Mouse (Mus musculus): Measurements from ENCODE around the gene Wasf1. TPM values are rescaled to one million over a fixed set of nuclear protein-coding genes. Genes with fewer than 3 reads are reported as not detected.

The Wasf1 gene
- total RNA-seq, 2 experiments from 2014 or later: 1.4 to 1.8 TPM

GRCm38 (mm10) chr10:40885432-40885831, 2.2 kb downstream of the Wasf1 start:
- intact Hi-C loops (cut with DNase I; ENCODE audit: low total_unique reads): no loop called here
- no peak for DNase-seq

GRCm38 (mm10) chr10:40887316-40887715, 4.0 kb downstream of the Wasf1 start:
- no peak for DNase-seq
- intact Hi-C loops (cut with DNase I; ENCODE audit: low total_unique reads): no loop called here

DNA sequence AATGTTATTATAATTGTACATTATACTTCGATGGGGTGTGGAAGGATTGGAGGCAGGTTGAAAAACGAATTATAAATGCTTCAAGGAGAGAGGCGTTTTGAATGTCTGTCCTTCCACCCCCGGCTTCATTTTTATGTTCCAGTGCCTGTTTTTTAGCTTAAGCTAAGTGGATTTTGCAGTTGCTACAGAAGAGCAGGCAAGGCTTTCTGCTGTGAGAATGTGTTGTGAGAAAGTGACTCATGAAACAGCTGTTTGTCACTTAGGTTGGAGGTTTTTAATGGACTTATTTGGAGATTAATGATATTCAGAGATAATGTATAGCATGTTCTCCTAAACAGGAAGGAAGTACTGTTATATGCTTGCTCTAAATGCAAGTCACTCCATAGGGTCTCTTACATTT, 5.9 kb downstream of the Wasf1 start:
- intact Hi-C loops (cut with DNase I; ENCODE audit: low total_unique reads): no loop called here
- DNase-seq: no peak

GRCm38 (mm10) chr10:40895765-40896164, 12.5 kb downstream of the Wasf1 start:
- intact Hi-C loops (cut with DNase I; ENCODE audit: low total_unique reads): no loop called here

DNA sequence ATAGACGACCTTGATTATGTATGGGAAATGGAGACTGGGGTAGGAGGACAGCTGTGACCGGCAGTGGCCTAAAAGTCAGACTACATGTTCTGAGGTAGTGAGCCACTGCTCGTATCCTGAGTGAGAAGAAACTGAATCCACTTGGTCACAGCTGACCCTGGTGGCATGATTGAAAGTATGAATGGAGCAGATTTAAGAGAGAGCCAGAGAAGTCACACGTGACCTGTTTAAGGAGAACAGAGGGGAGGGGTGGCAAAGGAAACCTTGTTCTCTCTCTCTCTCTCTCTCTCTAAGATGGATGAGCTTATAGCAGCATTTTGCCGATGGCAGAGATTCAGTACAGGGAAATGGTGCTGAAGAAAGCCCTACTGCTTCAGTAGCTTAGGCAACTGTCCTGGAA, 13.4 kb downstream of the Wasf1 start:
- DNase-seq: no peak
- intact Hi-C loops (cut with DNase I; ENCODE audit: low total_unique reads): no loop called here

More at GRCm38 (mm10) chr10:40895765-40896164, 12.5 kb downstream of the Wasf1 start:
- DNase-seq: no peak

GRCm38 (mm10) chr10:40901786-40902185, 18.5 kb downstream of the Wasf1 start:
- intact Hi-C loops (cut with DNase I; ENCODE audit: low total_unique reads): no loop called here
- DNase-seq: no peak

GRCm38 (mm10) chr10:40906131-40906530, 22.9 kb downstream of the Wasf1 start:
- intact Hi-C loops (cut with DNase I; ENCODE audit: low total_unique reads): no loop called here
- DNase-seq: no peak

- DNase-seq: no peak
- intact Hi-C loops (cut with DNase I; ENCODE audit: low total_unique reads): no loop called here
Observed at GRCm38 (mm10) chr10:40906802-40907201, 23.5 kb downstream of the Wasf1 start.

- no peak for DNase-seq
- intact Hi-C loops (cut with DNase I; ENCODE audit: low total_unique reads): no loop called here
Observed at GRCm38 (mm10) chr10:40908580-40908979, 25.3 kb downstream of the Wasf1 start.

GRCm38 (mm10) chr10:40910811-40911210, 27.5 kb downstream of the Wasf1 start:
- intact Hi-C loops (cut with DNase I; ENCODE audit: low total_unique reads): no loop called here
- DNase-seq: no peak

DNA sequence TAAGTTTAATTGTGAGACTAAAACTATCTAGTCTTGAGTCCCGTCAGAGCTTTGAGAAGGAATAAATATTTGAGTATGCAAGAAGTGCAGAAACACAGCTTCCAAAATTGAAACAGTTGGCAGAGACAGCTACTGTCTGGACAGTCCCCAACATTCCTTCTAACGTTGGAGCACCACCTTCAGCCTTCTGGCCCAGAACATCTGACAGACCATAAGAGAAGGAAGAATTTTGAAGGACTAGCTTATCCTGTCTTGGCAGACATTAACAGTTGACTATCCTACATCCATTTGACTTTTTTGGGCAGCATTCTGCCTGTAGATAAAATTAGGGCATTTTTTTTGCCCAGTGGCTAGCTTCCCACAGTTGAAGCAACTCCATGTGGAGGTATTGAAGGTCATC, 32.0 kb downstream of the Wasf1 start:
- intact Hi-C loops (cut with DNase I; ENCODE audit: low total_unique reads): no loop called here
- DNase-seq: no peak

GRCm38 (mm10) chr10:40918669-40919440, 35.6 kb downstream of the Wasf1 start:
- intact Hi-C loops (cut with DNase I; ENCODE audit: low total_unique reads): no loop called here
- no peak for DNase-seq

DNA sequence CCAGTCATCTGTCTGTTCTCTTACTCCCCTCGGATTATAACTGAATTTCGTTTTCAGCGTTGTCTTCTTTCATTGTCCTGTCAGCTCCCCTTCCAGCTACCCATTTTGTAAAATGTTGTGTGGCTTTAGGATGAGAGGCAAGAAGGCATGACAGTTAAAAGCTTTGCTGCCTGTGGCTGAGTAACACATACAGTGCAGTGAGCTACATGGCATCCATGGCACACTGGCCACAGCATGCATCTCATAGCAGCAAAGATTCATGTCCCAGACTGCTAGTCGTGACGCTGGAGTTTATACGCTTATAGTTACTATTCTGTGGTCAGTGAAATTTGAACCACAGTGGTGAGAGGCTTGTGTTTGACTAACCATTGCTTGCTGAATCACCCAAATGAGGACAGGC, 36.2 kb downstream of the Wasf1 start:
- intact Hi-C loops (cut with DNase I; ENCODE audit: low total_unique reads): no loop called here

GRCm38 (mm10) chr10:40932995-40933394, 49.7 kb downstream of the Wasf1 start:
- intact Hi-C loops (cut with DNase I; ENCODE audit: low total_unique reads): no loop called here
- no peak for DNase-seq

More for the DNA sequence above, 36.2 kb downstream of the Wasf1 start:
- DNase-seq: no peak

GRCm38 (mm10) chr10:40936160-40936726, 53.0 kb downstream of the Wasf1 start:
- intact Hi-C loops (cut with DNase I; ENCODE audit: low total_unique reads): loop anchor here (5.0 kb wide), 1 partner anchor 1676 kb away; no protein-coding TSS in a partner anchor

GRCm38 (mm10) chr10:40937569-40937968, 54.3 kb downstream of the Wasf1 start:
- no peak for DNase-seq
- intact Hi-C loops (cut with DNase I; ENCODE audit: low total_unique reads): loop anchor here (5.0 kb wide), 1 partner anchor 1675 kb away; no protein-coding TSS in a partner anchor

More at GRCm38 (mm10) chr10:40936160-40936726, 53.0 kb downstream of the Wasf1 start:
- no peak for DNase-seq

DNA sequence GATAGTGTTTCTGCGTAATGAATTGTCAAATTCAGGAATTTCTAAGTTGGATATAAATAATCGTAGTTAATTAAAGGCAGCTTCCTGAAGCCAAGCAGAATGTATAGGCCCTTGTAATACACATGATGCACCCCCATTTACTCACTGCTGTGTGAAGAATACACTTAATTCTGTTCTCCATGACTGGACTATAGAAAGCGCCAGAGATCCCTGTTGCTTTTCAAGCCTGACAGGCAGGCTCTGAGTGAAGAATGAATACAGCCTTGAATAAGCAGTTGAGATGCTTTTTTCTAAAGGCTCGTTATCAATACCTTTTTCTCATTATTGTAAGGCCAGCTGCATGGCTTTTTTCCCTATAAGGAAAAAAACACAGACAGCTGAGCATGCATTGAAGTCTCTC, 59.4 kb downstream of the Wasf1 start:
- intact Hi-C loops (cut with DNase I; ENCODE audit: low total_unique reads): no loop called here
- no peak for DNase-seq

GRCm38 (mm10) chr10:40950176-40950575, 66.9 kb downstream of the Wasf1 start:
- no peak for DNase-seq
- intact Hi-C loops (cut with DNase I; ENCODE audit: low total_unique reads): no loop called here

DNA sequence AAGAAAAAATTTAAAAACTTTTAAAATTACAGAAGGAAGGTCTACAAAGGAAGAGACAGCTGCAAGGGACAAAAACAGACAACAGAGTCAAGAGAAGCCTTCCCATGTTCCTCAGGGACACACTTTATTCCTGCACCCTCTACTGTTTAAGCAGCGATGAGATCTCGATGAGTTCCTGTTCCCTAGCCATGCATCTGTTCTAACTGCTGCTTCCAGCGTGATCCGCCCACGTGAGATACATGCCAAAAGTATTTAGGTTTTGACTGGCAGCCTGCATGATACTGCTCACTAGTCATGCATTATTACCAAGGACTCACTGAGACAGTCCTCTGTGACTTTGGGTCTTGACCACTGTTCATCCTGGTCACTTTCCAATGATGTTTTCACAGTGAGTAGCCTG, 72.9 kb downstream of the Wasf1 start:
- intact Hi-C loops (cut with DNase I; ENCODE audit: low total_unique reads): no loop called here
- no peak for DNase-seq

GRCm38 (mm10) chr10:40961365-40961764, 78.1 kb downstream of the Wasf1 start:
- intact Hi-C loops (cut with DNase I; ENCODE audit: low total_unique reads): no loop called here
- DNase-seq: no peak

DNA sequence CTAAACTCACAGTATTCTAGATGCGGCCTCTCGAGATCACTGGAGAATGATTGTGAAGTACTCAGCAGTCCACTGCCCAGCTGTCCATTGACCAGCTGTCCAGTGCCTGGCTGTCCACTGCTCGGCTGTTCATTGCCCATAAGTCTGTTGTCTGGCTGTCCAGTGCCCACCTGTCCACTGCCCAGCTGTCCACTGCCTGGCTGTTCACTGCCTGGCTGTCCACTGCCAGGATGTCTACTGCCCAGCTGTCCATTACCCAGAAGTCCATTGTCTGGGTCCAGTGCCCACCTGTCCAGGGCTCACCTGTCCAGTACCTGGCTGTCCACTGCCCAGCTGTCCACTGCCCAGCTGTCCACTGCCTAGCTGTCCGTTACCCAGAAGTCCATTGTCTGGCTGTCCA, 78.7 kb downstream of the Wasf1 start:
- no peak for DNase-seq
- intact Hi-C loops (cut with DNase I; ENCODE audit: low total_unique reads): no loop called here

Data from gastrocnemius, postnatal 14 days (tissue).